Mouse (Mus musculus) lung, adult 2 months (tissue): ENCODE measurements at regions not wholly inside any gene's neighbourhood (a gene's known extent, or its start where the extent isn't known, plus 50 kb on each side); places are given as distances from the start of the nearest gene placed in this dataset.

Source experiments
- DNase-seq: peaks from one replicate; pipeline ENCODE4 v3.0.0; 2022
- H3K4me1 ChIP-seq: fragments of 200-500 bp; 2 replicates; pipeline ENCODE4 v1.6.1; 2011; ENCODE audit warnings: low read length; ENCODE audit not compliant: control insufficient read depth, insufficient read depth
- H3K4me3 ChIP-seq: fragments of 200-500 bp; replicated peaks from 2 replicates; pipeline ENCODE3; 2011; ENCODE audit warnings: low read depth, mild to moderate bottlenecking, control low read depth, low read length; ENCODE audit errors: extremely low read depth
- CTCF ChIP-seq: fragments of 200-500 bp; IDR thresholded peaks from 2 replicates; pipeline ENCODE4 v1.5.1; 2011; ENCODE audit warnings: mild to moderate bottlenecking, low read length, control low read depth; ENCODE audit not compliant: insufficient read depth
- POLR2A ChIP-seq: fragments of 200-500 bp; IDR thresholded peaks from 2 replicates; pipeline ENCODE4 v1.6.1; 2011; ENCODE audit warnings: low read depth, mild to moderate bottlenecking, control low read depth, low read length, borderline replicate concordance; ENCODE audit errors: extremely low read depth
- WGBS: fragments of 180-500 bp; shearing (Covaris S2); methylation state at CpG from one replicate; pipeline ENCODE4 v1.1.7; 2018; 5-methylcytosine and 5-hydroxymethylcytosine counted together

DNA sequence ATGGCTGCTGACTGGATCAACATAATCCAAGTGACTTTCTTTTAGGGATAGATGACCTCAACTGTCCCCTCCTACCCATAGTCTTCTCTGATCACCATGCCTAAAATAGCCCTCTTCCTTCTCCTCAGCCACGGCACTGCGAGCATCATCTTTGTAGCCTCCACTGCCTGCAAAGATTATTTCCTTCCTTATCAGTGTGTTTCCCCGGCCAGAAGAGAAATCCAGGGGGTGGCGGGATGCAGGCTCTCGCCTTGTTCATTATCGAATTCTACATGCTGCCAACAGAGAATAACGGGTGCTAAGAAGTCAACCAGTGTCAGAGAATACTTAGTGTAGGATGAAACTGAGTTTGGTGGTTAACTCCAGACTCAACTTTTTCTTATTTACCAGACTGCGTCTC is 180.0 kb upstream of the Ccdc122 start:
- TF ChIP-seq CTCF (no peak), POLR2A (no peak)
- WGBS: 28% methylated on average over 8 of the region's 8 CpGs
- no peak overlapping the region for H3K4me3 ChIP-seq
- DNase-seq: no peak
- H3K4me1 ChIP-seq: peaks cover 3% of the 10 kb centered on the region

DNA sequence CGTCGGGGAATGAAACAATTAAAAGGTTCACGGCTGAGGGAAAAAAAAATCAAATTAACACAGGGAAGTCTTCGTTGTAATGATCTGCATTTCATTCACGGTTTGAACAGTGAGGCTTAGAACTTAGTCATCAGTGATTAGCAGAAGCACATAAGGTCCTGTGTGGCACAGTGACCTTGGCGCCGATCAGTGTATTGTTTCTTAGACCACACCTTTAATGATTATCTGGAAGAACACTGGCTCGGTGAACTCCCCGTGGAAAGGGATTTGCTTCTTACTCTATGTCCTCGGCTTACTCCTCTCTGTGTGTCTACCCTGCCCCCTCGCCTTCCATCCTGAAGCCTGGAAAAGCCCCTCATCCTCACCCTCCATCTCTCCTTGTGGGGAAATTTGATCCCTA is 181.6 kb upstream of the Ccdc122 start:
- no peak overlapping the region for H3K4me3 ChIP-seq
- TF ChIP-seq POLR2A: no peak
- 87% methylated on average over 11 of the region's 11 CpGs for WGBS
- H3K4me1 ChIP-seq: peaks cover 3% of the 10 kb centered on the region
- no peak for DNase-seq

DNA sequence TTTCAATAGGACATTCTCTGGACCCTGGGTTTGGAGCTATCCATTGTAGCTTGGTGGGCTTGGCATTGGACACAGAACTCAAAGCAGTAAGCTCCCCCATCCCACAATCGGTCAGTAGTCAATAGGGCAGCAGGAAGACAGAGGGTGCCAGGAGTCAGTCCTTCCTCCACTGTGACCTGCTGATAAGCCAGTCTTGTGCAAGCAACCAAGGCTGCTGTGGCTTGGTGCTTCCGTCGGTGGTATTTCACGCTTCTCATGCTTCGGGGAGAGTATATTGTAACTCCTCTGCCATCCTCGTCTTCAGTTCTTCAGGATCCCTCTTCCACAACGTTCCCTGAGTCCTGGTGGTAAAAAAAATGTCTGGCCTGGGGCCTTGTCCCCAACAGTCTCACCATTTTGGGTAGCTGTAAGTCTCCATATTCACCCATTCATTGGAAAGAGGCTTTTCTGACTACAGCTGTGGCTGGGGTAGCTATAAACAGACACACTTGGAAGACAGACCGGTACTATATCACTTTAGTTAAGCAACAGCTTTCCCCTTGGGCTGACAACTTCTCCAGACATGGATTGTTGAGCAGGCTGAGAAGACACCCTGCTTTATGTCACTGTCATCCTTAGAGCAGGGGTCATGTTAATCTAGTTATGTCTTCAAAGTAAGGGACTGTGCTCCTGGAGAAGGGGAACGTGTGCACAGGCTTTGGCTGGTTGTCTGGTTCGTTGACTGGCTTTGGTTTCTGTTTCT is 184.9 kb upstream of the Ccdc122 start:
- H3K4me3 ChIP-seq: no peak overlapping the region
- TF ChIP-seq CTCF: no peak
- TF ChIP-seq POLR2A: no peak

DNA sequence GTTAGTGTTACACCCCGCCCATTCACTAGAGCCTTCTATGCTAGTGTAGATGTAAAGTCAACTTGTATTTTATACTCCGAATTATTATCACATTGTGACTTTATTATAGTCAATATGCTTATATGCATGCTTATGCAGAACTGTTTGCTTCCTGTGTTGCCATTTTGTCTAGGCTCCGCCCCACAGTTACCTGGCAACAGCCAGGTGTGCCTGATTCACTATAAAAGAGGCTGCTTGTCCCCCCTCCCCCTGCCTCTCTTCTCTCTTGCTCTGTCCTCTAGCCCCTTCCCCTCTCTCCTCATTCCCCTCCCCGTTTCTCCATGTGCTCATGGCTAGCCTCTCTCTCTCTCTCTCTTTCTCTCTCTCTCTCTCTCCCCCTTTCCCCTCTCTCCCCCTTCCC is 185.9 kb upstream of the Ccdc122 start:
- Histone ChIP-seq H3K4me1 (peaks cover 2% of the 10 kb centered on the region; the same call in 1 of the 2 replicates), H3K4me3 (no peak overlapping the region)
- no peak for TF ChIP-seq CTCF
- no peak for TF ChIP-seq POLR2A
- DNase-seq: no peak
- WGBS: 96% methylated on average over 4 of the region's 4 CpGs

More for the DNA sequence above, 184.9 kb upstream of the Ccdc122 start:
- H3K4me1 ChIP-seq: peaks cover 5% of the 10 kb centered on the region
- no peak for DNase-seq
- 48% methylated on average over 10 of the region's 10 CpGs for WGBS

DNA sequence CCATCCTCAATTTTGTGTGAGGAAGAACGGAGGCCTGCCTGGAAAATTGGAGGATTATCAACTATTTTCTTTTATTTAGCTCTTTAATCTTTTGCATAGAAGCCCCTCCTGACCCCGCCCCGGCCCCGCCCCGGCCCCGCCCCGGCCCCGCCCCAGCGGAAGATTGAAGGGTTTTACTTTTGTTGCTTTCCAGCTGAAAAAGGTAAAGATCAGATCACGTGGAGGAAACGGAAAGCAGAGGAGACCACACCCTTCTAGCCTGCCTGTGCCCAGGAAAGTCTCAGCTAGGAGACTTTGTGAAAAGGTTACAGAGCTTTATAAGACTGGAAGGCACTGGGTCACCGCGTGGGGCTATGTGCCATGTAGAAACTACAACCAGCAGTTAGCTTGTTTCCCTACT is 186.5 kb upstream of the Ccdc122 start:
- WGBS: 42% methylated on average over 13 of the region's 13 CpGs
- Histone ChIP-seq H3K4me3 (no peak overlapping the region), H3K4me1 (peaks cover 2% of the 10 kb centered on the region; the same call in 1 of the 2 replicates)
- DNase-seq: no peak
- TF ChIP-seq POLR2A (no peak), CTCF (no peak)

DNA sequence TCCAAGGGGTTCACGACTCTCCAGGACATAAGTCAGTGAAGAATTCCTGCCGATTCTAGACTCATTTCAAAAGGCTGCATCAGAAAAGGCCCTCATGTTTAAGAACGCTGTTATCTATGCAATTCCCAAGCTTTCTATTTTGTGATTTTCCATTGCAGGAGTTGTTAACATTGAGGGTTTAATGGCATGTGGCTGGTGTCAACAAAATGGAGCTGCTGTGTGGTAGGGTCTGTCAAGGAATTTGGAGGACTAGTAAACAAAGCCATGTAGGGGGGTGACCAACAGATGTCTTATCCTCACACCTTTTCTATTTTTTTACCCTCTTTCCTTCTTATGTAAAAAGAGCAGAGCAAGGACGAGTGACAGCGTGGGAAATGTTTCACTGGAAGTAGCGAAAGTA is 186.9 kb upstream of the Ccdc122 start:
- DNase-seq: no peak
- WGBS: 65% methylated on average over 6 of the region's 6 CpGs
- no peak overlapping the region for H3K4me3 ChIP-seq
- peaks cover 2% of the 10 kb centered on the region; the same call in 1 of the 2 replicates for H3K4me1 ChIP-seq
- no peak for TF ChIP-seq POLR2A
- TF ChIP-seq CTCF: no peak

DNA sequence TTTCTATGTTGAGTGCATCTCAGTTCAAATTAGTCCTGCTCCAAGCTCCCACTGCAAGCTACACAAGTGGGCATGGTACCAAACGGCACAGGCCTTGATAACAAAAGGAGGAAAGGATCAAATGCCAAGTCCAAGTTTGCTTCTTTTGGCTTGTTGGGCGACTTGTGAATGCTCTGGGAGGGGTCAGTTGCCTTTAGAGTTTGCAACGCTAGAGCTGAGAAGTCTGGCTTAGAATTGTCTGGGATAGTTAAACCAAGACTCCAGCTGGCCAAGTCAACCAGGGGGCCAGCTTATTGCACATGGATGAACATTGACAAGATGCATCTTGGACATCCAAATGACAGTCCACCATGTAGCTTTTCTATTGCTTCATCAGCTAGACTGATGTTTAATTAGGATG is 187.5 kb upstream of the Ccdc122 start:
- peaks cover 2% of the 10 kb centered on the region; the same call in 1 of the 2 replicates for H3K4me1 ChIP-seq
- 30% methylated on average over 3 of the region's 3 CpGs for WGBS
- TF ChIP-seq CTCF (no peak), POLR2A (no peak)
- no peak overlapping the region for H3K4me3 ChIP-seq
- no peak for DNase-seq

DNA sequence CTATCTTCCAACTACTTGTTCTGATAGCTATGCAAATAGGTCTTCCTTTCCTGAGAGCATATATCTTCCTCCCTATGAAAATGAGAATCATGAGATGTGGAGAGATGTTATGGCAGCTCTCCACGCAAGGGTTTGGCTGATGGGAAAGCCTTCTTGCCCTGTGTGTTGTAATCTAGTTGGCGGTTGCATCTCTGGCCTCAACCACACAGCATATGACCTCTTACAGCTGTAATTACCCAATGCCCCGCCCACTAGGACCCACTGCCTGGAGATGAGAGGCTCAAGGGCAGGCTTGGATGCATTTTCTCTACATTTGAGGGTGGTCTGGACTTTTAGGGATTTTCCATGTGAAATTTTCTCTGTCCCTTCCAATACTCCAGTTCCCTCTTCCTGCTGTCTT is 190.9 kb upstream of the Ccdc122 start:
- TF ChIP-seq CTCF: no peak
- no peak for DNase-seq
- no peak overlapping the region for H3K4me3 ChIP-seq
- peaks cover 2% of the 10 kb centered on the region; the same call in 1 of the 2 replicates for H3K4me1 ChIP-seq
- WGBS: 73% methylated on average over 3 of the region's 3 CpGs

DNA sequence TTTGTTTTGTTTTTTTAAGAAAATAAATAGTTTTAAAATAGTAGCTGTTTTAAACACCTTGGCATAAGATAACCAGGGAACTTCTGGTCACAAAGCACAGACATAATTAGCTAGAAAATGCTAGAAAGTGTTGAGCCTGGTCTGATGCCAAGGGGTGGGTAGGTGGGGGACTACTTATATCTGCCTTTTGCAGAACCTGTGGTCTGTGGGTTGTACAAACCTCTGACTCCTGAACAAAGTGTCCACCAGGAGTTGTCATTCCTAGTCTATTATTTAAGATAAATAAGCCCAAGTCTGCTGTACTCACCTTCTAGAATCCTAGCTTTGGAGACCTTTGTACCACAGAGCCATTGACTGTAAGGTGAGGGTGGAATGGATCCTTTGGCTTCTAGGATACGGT is 191.9 kb upstream of the Ccdc122 start:
- DNase-seq: no peak
- H3K4me3 ChIP-seq: no peak overlapping the region
- WGBS: 96% methylated on average over 1 of the region's 1 CpGs
- H3K4me1 ChIP-seq: peaks cover 2% of the 10 kb centered on the region; the same call in 1 of the 2 replicates
- no peak for TF ChIP-seq CTCF
- TF ChIP-seq POLR2A: no peak

DNA sequence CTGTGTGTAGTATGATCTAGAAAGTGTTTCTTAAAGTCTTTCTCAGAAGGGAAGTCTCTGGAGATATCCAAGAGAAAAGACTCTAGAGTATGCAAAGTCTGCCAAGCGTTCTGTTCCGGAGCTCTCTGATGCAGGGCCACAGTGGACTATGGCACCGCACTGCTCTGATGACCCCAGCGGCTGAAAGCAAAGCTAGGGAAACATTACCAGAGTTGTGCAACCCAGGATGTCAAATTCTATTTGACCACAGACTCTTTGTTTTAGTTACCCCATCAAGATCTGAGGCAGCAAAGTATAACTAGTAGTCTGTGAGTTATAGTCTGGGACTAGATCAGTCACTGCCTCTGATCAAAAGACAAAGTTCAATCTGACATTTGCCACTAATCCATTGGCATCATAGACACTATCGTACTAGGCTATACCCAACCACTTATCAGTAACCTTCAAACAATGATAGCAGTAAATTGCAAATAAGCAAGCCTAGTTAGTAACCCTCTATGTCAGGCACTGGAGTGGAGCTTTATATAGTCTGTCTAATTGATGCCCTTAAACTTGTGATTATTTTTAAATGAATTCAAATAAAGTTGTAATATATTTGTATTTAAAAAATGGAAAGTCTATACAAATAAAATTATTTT is 198.9 kb upstream of the Ccdc122 start:
- 83% methylated on average over 5 of the region's 5 CpGs for WGBS
- no peak overlapping the region for H3K4me3 ChIP-seq
- no peak for DNase-seq
- H3K4me1 ChIP-seq: no peaks in the 10 kb centered on the region
- no peak for TF ChIP-seq CTCF
- TF ChIP-seq POLR2A: no peak
